Mouse (Mus musculus) heart, adult 2 months (tissue): ENCODE measurements at regions not wholly inside any gene's neighbourhood (a gene's known extent, or its start where the extent isn't known, plus 50 kb on each side); places are given as distances from the start of the nearest gene placed in this dataset.

Source experiments
- DNase-seq, 2 experiments: peaks; one replicate each; pipeline ENCODE4 v3.0.0; 2021
- H3K27ac ChIP-seq: fragments of 200-600 bp; 2 replicates; pipeline ENCODE4 v1.8.1; 2022
- H3K27me3 ChIP-seq: fragments of 200-500 bp; 2 replicates; pipeline ENCODE4 v1.6.1; 2012; ENCODE audit warnings: mild to moderate bottlenecking, low read length, inconsistent platforms, mixed read lengths; ENCODE audit not compliant: control insufficient read depth, insufficient read depth
- H3K36me3 ChIP-seq: fragments of 200-500 bp; 2 replicates; pipeline ENCODE4 v1.6.1; 2012; ENCODE audit warnings: low read length, inconsistent platforms; ENCODE audit not compliant: control insufficient read depth, insufficient read depth
- H3K4me1 ChIP-seq: fragments of 200-500 bp; 2 replicates; pipeline ENCODE4 v1.6.1; 2011; ENCODE audit warnings: low read length; ENCODE audit not compliant: control insufficient read depth, insufficient read depth
- H3K4me3 ChIP-seq: fragments of 200-600 bp; 2 replicates; pipeline ENCODE4 v1.8.1; 2022
- H3K79me2 ChIP-seq: fragments of 200-500 bp; replicated peaks from 2 replicates; pipeline ENCODE4 v1.6.1; 2012; ENCODE audit warnings: mild to moderate bottlenecking, inconsistent platforms, low read length, moderate library complexity, mixed read lengths; ENCODE audit not compliant: control insufficient read depth, insufficient read depth
- H3K9ac ChIP-seq: fragments of 200-500 bp; 2 replicates; pipeline ENCODE4 v1.6.1; 2012; ENCODE audit warnings: low read depth, mild to moderate bottlenecking, control low read depth, inconsistent platforms, low read length, mixed read lengths
- CTCF ChIP-seq: fragments of 200-600 bp; IDR thresholded peaks from 2 replicates; pipeline ENCODE4 v1.8.1; 2022; ENCODE audit warnings: antibody characterized with exemption, mild to moderate bottlenecking, moderate library complexity
- EP300 ChIP-seq: fragments of 200-500 bp; IDR thresholded peaks from 2 replicates; pipeline ENCODE4 v1.6.1; 2011; ENCODE audit warnings: low read depth, low read length, control low read depth; ENCODE audit not compliant: insufficient read depth
- POLR2A ChIP-seq: fragments of 200-500 bp; IDR thresholded peaks from 2 replicates; pipeline ENCODE4 v1.6.1; 2011; ENCODE audit warnings: mild to moderate bottlenecking, low read depth, low read length, control low read depth; ENCODE audit not compliant: insufficient read depth
- WGBS: fragments of 180-500 bp; shearing (Covaris S2); methylation state at CpG from one replicate; pipeline ENCODE4 v1.1.7; 2018; 5-methylcytosine and 5-hydroxymethylcytosine counted together
- intact Hi-C: fragments of 180-260 bp; cut with DNase I; formaldehyde crosslinking; loops from one replicate; pipeline ENCODE4 v1.15.1; 2025

GRCm38 (mm10) chr16:93344555-93344954 is 259.3 kb downstream of the Setd4 start:
- 73% methylated on average over 5 of the region's 5 CpGs for WGBS
- Histone ChIP-seq H3K27me3 (no peaks in the 10 kb centered on the region), H3K79me2 (no peaks in the 10 kb centered on the region), H3K9ac (no peak overlapping the region), H3K4me3 (no peak overlapping the region), H3K36me3 (no peaks in the 10 kb centered on the region), H3K27ac (no peak overlapping the region), H3K4me1 (no peaks in the 10 kb centered on the region)
- DNase-seq = no peak
- TF ChIP-seq EP300 (no peak), POLR2A (no peak), CTCF (no peak)
- intact Hi-C loops = no loop called here

GRCm38 (mm10) chr16:93342701-93343100 is 261.2 kb downstream of the Setd4 start:
- Histone ChIP-seq H3K27ac (no peak overlapping the region), H3K79me2 (no peaks in the 10 kb centered on the region), H3K4me1 (no peaks in the 10 kb centered on the region), H3K36me3 (no peaks in the 10 kb centered on the region), H3K4me3 (no peak overlapping the region), H3K9ac (no peak overlapping the region), H3K27me3 (no peaks in the 10 kb centered on the region)
- TF ChIP-seq EP300 (no peak), POLR2A (no peak), CTCF (no peak)
- 64% methylated on average over 2 of the region's 2 CpGs for whole genome bisulfite sequencing
- intact Hi-C loops = no loop called here
- DNase-seq = no peak

GRCm38 (mm10) chr16:93341791-93342190 is 262.1 kb downstream of the Setd4 start:
- no peak for DNase-seq
- WGBS = 78% methylated on average over 2 of the region's 2 CpGs
- Histone ChIP-seq H3K27me3 (no peaks in the 10 kb centered on the region), H3K27ac (no peak overlapping the region), H3K4me1 (no peaks in the 10 kb centered on the region), H3K9ac (no peak overlapping the region), H3K36me3 (no peaks in the 10 kb centered on the region), H3K4me3 (no peak overlapping the region), H3K79me2 (no peaks in the 10 kb centered on the region)
- intact Hi-C loops = no loop called here
- no peak for TF ChIP-seq EP300
- TF ChIP-seq CTCF = no peak
- TF ChIP-seq POLR2A = no peak

GRCm38 (mm10) chr16:93338806-93339205 is 265.1 kb downstream of the Setd4 start:
- Histone ChIP-seq H3K4me1 (no peaks in the 10 kb centered on the region), H3K27ac (no peak overlapping the region), H3K36me3 (no peaks in the 10 kb centered on the region), H3K79me2 (no peaks in the 10 kb centered on the region), H3K27me3 (no peaks in the 10 kb centered on the region), H3K4me3 (no peak overlapping the region), H3K9ac (no peak overlapping the region)
- intact Hi-C loops = no loop called here
- 58% methylated on average over 6 of the region's 6 CpGs for WGBS
- no peak for DNase-seq
- TF ChIP-seq POLR2A (no peak), EP300 (no peak), CTCF (no peak)

- DNase-seq = no peak
- Histone ChIP-seq H3K36me3 (no peaks in the 10 kb centered on the region), H3K4me1 (no peaks in the 10 kb centered on the region), H3K9ac (no peak overlapping the region), H3K27ac (no peak overlapping the region), H3K27me3 (no peaks in the 10 kb centered on the region), H3K4me3 (no peak overlapping the region), H3K79me2 (no peaks in the 10 kb centered on the region)
- 46% methylated on average over 11 of the region's 11 CpGs for WGBS
- TF ChIP-seq POLR2A = no peak
- intact Hi-C loops = no loop called here
Observed at GRCm38 (mm10) chr16:93335322-93336111, 268.3 kb downstream of the Setd4 start.

- no peaks in the 10 kb centered on the region for H3K36me3 ChIP-seq
- intact Hi-C loops = no loop called here
- H3K27me3 ChIP-seq = no peaks in the 10 kb centered on the region
- H3K9ac ChIP-seq = no peak overlapping the region
- H3K4me3 ChIP-seq = no peak overlapping the region
- H3K27ac ChIP-seq = no peak overlapping the region
- no peaks in the 10 kb centered on the region for H3K4me1 ChIP-seq
- no peak for DNase-seq
- WGBS = 56% methylated on average over 6 of the region's 6 CpGs
- no peaks in the 10 kb centered on the region for H3K79me2 ChIP-seq
- TF ChIP-seq POLR2A (no peak), EP300 (no peak), CTCF (no peak)
Observed at GRCm38 (mm10) chr16:93333654-93334053, 270.2 kb downstream of the Setd4 start.
